Mouse (Mus musculus) gastrocnemius, postnatal 4 days (tissue): ENCODE measurements around the gene Dus1l. TPM values are rescaled to one million over a fixed set of nuclear protein-coding genes. Genes with fewer than 3 reads are reported as not detected.
"Not testable (repeated sequence)": the region's sequence is repeated elsewhere in the genome, so short reads cannot be mapped to it uniquely, and the experiment has no call there.

Source experiments
- DNase-seq, 2 experiments: peaks; one replicate each; pipeline ENCODE4 v3.0.0; 2021 to 2022; ENCODE audit warnings: low spot score in 2 of 2, mixed read lengths in 2 of 2
- long read RNA-seq, 2 experiments: library from polyadenylated mRNA; stranded (forward); transcript quantifications; one replicate each; pipeline ENCODE4 v2.0.0; 2021
- total RNA-seq, 2 experiments: library from RNA; stranded (reverse); gene quantifications; 2 replicates each; pipeline ENCODE4 v1.2.3; 2021

Dus1l gene
- total RNA-seq, result 10 to 100 TPM; 37.8 TPM
- long read RNA-seq, experiment 1, partial matches to known transcripts, result 47 of 68 reads
- long read RNA-seq, experiment 1, other reads (novel, unspliced or antisense), result 20 of 68 reads
- long read RNA-seq, experiment 2, partial matches to known transcripts, result 44 of 94 reads
- long read RNA-seq, experiment 2, other reads (novel, unspliced or antisense), result 49 of 94 reads

- peak; percentile 94 to 95 for DNase-seq
Observed at GRCm38 (mm10) chr11:120795756-120796613, at the start of gene Dus1l. Gene Dus1l (minus strand): TSS chr11:120796403.

DNA sequence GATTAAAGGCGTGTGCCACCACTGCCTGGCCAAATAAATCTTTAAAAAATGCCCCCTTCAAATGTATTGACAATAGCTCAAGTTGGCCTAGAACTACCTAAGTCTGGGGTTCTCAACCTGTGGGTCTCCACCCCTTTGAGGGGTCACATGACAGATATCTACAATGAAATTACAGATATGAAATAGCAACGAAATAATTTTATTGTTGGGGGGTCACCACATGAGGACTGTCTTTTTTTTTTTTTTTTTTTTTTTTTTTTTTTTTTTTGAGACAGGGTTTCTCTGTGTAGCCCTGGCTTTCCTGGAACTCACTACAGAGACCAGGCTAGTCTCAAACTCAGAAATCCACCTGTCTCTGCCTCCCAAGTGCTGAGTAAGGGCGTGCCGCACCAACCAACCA, 48.1 kb upstream of the Dus1l start:
- no peak for DNase-seq

DNA sequence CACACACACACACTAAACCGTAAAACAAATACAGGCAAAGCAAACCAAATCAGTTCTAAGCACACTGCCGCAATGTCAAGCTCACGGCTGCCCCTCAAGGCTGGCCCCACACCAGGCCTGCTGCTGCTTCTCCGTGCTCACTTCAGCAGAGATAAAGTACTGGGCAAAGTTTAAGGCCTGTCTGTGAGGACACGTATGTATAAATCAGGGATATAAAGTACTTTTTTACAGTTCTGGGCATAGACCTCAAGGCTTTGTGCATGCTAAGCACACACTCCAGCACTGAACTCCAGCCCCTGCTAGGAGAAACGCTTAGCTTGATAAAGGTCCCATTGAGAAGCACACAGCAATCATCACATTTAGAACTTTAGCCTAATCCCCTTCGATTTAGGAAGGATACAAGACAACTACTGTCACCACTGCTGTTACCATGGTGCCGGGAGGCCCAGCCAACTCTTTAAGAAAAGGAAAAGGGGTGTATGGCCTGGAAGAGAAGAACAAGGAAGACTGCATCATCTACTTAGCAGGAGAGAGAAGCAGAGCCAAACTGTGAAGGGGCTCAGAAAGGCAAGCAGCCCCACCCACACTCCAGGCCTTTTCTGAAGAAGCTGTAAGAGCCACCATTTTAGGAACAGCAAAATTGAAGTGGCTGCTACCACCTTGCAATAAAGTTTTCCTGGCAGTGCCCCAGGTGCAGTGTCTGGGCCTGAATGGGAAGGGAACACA, 37.5 kb upstream of the Dus1l start:
- no peak for DNase-seq

DNA sequence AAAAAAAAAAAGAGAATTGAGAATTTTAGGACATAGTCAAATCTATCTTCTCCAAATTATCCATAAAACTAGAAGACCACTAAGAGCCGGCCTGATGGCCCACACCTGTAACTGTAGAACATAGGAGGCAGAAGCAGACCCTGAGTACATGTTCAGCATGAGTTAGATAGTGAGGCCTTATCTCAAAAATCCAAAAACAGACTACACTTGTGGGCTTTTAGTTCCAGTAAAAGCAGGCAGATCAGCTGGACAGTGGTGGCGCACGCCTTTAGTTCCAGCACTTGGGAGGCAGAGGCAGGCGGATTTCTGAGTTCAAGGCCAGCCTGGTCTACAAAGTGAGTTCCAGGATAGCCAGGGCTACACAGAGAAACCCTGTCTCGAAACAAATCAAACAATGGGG, 36.8 kb upstream of the Dus1l start:
- DNase-seq, result not testable (repeated sequence)

DNA sequence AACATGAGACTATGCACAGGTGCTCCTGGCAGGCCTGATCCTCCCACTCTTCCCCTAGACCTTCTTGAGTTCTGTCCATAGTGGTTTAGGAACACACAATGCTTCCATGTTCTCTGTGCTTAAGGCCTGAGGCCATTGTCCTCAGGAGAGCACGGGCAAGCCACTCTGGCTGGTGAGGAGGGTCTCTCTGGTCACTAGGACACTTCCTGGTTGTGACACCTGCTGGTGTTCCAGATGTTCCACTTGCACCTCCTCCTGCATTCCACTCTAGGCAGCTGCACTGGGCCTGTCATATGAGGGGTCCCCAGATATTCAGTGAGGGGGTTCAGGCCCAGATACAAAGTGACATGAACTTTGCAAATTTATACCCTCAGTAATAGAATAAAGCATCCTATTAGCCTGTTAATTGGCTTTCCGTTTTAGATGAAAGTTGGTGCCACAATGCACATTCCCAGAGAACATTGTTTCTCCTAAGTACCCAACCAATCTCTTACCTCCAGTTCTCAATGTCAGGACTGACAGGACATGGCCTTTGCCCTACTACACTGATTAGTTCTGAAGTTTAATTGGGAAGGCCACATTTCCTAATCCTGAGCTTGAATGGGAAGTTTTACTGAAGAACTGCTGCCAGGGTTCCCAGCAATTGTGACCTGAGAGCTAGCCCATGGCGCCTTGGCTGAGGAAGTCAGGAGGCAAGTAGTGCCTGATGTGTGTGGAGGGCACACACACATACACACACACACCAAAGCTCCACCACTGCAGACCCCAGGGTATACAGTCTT, 35.6 kb upstream of the Dus1l start:
- DNase-seq, result no peak

GRCm38 (mm10) chr11:120830686-120831085, 34.5 kb upstream of the Dus1l start:
- no peak for DNase-seq

DNA sequence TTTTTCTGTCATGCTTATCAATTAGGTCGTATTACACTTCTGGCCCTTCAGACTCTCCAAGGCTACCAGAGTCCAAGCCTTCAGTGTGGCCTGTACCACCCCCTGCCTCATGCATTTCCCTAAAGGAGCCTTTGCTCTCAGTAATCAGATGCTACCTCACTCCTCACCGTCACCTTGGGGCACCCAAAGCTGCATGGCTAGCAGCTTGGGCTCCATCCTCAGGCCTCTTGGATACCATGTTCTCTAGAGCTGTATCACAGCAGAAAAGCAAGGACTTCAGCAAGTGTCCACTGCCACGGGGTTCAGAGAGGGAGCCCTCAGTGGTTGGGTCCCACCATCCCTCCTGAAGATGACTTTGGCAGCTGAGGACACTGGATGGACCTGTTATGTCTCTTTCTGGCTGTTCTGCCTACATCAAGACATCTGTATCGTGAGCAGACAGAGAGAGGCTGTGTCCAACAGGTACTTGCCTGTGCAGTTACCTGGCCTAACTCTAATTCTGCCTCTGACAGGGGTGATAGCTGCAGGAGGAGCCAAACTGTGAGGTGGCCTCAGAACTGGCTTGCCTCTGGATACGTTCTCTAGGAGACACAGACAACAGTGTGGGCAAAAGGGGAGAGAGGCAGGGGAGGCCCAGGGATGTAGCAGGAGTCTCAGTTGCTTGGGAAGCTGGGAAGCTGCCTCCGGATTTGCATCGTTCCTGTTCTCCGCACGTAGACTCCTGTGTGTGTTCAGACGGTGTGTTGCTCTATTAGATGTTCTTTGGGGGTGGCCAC, 33.7 kb upstream of the Dus1l start:
- DNase-seq, result no peak

DNA sequence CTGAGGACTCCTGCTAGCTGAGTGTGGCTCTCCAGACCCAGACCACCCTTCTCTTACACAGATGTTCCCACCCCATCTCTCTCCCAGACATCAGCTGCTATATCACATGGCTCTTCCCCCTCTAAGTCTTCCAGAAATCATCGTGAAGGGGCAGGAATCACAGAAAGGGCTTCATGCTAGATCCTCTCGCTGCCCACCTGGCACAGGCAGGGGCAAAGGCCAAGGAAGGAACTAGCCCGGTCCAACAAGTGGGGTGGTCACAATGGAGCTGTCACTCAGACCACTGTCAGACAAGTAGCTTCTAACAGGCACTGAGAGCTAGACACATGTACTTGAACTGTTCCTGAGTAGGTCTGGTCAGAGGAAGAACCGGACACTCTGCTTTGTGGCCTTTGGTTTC, 32.2 kb upstream of the Dus1l start:
- no peak for DNase-seq

- DNase-seq, result no peak
Observed at GRCm38 (mm10) chr11:120826016-120826953, 30.1 kb upstream of the Dus1l start.

DNA sequence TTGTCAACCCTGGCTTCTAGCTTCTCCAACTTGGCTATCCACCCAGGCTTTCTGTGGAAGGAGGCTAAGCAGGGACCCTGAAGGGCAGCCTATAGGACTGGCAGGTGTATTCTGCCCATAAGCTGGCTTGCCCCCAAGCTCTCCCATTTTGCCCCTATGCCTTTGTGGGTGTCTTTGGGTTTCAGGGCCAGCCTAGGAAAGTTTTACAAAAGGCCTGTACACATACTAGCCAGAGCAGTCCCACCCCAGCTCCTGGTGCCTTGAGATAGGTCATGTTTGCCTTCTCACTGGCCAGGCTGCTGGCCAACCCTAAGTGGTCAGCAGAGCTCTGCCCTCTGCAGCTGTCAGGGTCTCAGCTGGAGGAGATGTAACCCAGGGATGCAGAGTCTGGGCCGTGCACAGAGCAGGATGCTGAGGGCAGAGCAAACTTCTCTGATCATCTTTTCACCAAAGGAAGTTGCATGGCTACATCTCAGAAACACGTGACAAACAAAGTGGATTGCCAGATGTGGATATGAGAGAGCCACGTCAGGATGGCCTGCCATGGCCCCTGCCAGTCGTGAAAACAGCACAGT, 29.2 kb upstream of the Dus1l start:
- no peak for DNase-seq

- no peak for DNase-seq
Observed at GRCm38 (mm10) chr11:120824787-120825288, 28.6 kb upstream of the Dus1l start.

DNA sequence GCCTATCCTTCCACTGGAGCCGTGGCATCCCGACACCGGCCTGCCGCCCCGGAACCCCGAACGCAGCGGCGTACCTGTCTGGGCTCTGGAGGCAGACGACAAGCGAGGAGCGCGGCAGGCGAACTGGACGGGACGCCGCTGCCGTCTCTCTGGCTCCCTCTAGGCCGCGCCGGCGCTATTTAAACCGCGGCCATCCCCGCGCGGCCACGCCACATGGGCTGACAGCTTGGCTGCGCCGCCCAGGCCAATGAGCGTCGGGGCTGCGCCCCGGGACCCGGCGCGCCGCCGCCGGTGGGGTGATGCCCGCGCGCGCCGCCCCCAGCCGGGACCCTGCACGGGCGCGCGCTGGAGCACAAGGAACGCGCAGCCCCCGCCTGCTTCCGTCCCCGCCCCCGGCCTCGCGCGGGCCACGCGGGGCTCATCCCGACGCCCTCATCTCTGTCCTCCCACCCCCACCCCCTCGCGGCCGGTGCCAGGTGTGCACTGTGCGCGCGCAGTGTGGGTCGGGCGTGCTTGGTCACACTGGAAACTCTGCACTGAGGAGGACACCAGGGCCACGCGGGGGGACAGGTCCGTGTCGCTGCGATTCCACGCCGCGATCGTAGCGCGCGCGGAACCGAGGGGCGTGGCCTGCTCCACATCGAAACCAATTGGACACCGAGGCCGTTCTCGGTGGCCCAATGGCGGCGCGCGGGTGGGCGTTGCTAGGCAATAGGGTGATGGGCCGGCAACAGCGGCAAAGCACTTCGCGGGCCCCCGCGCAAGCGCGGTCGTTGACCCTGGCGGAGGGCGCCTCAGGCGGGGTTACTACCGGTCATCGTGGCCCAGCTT, 28.0 kb upstream of the Dus1l start, which contains the start of gene Fasn:
Gene Fasn, minus strand, starts transcription at position 592 of the 831 bp plus-strand sequence.
- DNase-seq, result peak; percentile 95 to 98

DNA sequence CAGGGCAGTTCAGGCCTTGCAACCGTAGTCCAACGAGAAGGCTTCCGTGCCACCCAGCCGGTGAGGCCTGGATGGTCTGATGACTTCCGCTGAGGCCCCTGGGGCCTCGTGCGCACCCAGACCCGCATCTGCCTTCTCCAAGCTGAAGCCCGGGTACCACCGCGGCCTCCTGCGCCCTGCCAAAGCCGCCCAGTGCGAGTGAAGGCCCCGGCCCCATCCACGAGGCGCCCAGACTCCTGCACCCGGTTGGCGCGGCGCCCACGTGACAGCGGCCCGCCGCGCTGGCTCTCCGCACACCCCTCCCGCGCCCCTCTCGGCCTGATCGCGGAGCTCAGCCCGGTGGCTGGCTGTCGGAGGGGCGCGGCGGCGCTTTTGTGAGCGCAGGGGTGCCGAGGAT, 27.3 kb upstream of the Dus1l start:
- DNase-seq, result no peak

DNA sequence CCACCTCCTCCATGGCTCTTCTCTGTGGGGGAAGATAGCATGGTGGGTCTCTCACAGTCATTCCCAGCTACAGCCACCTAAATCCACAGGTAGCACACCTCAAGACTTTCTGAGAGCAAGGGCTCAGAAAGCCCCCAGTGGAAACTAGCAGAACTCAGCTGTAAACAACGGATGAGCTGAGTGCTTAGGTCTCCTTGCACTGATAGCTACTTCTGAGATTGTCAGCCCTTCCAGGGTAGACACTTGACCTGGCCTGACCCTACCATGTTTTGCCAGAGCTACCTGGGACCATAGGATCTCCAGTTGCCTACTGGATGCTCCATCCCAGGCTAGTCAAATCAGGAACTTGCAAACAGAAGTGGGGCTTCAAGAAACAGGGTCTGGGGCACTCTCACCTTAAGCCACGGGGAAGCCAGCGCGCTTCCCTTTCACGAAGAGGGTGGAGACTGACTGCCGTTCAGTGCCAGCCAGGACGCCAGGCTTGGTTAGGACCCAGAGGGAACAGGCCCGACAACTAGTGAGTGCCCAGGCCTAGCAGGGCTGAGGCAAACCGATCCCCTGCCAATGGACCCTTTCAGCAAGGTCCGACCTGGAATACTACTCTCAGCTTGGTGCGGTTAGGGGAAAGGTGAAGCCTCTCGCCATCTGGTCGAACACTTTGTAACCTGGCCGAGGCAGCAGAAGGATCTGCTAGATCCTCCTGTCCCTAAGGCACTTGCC, 26.8 kb upstream of the Dus1l start:
- DNase-seq, result no peak

DNA sequence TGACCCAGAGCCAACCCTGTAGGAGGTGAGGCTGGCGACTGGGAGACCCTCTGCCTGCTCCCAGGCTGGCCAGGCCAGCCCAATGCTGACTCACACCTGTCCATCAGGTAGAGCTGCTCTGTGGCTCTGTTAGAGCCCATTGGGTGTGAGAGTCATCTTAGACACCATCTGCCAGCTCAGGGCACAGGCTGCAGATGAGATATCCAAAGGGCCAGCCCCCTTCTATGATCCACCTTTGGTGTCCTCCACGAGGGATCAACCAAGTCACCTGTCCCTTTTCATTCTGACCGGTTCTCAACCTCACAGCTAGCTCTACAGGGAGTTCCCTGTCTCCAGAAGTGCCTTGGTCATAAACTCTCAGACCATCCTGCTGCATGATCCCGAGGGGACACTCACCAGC, 26.1 kb upstream of the Dus1l start:
- DNase-seq, result no peak

- DNase-seq, result no peak
Observed at GRCm38 (mm10) chr11:120821076-120821922, 25.1 kb upstream of the Dus1l start.
